Mouse (Mus musculus) MEL (cell line): ENCODE measurements around the gene Itga8. TPM values are rescaled to one million over a fixed set of nuclear protein-coding genes. Genes with fewer than 3 reads are reported as not detected.

Experiments
- DNase-seq: peaks from one replicate; pipeline ENCODE4 v3.0.0; 2011; ENCODE audit warnings: low read depth, low spot score
- H3K27ac ChIP-seq: 2 replicates; pipeline ENCODE4 v1.5.1; 2012; ENCODE audit warnings: low read depth, mild to moderate bottlenecking, control low read depth, low read length, moderate library complexity; ENCODE audit not compliant: control insufficient read depth
- H3K27me3 ChIP-seq, 2 experiments: fragments of 150-350 bp in 1 of 2; sonication (generic) in 1 of 2; 2 replicates each; pipeline ENCODE4 v1.6.1; 2012; ENCODE audit warnings: low read length in 2 of 2, mild to moderate bottlenecking in 2 of 2, improper control_type of control experiment in 1 of 2, moderate library complexity in 1 of 2; ENCODE audit not compliant: insufficient read depth in 2 of 2, control insufficient read depth in 1 of 2
- H3K36me3 ChIP-seq, 2 experiments: 2 replicates each; pipeline ENCODE4 v1.6.1; 2012 to 2014; ENCODE audit warnings: low read length in 2 of 2, improper control_type of control experiment in 1 of 2, inconsistent platforms in 1 of 2, mild to moderate bottlenecking in 1 of 2; ENCODE audit not compliant: insufficient read depth in 2 of 2, control insufficient read depth in 1 of 2
- H3K4me1 ChIP-seq, 2 experiments: fragments of 150-350 bp in 1 of 2; sonication (generic) in 1 of 2; 2 replicates each; pipeline ENCODE4 v1.6.1; 2012; ENCODE audit warnings: low read length in 2 of 2, improper control_type of control experiment in 1 of 2, mild to moderate bottlenecking in 1 of 2; ENCODE audit not compliant: insufficient read depth in 2 of 2, control insufficient read depth in 1 of 2
- H3K4me3 ChIP-seq, 2 experiments: fragments of 150-350 bp in 1 of 2; sonication (generic) in 1 of 2; 2 replicates each; pipeline ENCODE4 v1.5.1; 2012; ENCODE audit warnings: low read depth in 2 of 2, low read length in 2 of 2, mild to moderate bottlenecking in 2 of 2, moderate library complexity in 2 of 2, control low read depth in 1 of 2, improper control_type of control experiment in 1 of 2; ENCODE audit not compliant: control insufficient read depth in 1 of 2, insufficient read depth in 1 of 2
- H3K79me2 ChIP-seq: 2 replicates; pipeline ENCODE4 v1.6.1; 2012; ENCODE audit warnings: mild to moderate bottlenecking, low read length, moderate library complexity; ENCODE audit not compliant: control insufficient read depth, poor library complexity, insufficient read depth
- H3K9ac ChIP-seq: 2 replicates; pipeline ENCODE4 v1.6.1; 2012; ENCODE audit warnings: low read depth, mild to moderate bottlenecking, control low read depth, low read length, moderate library complexity; ENCODE audit not compliant: control insufficient read depth, poor library complexity, severe bottlenecking
- H3K9me3 ChIP-seq: fragments of 150-350 bp; sonication (generic); replicated peaks from 2 replicates; pipeline ENCODE4 v1.6.1; 2012; ENCODE audit warnings: mild to moderate bottlenecking, low read length, improper control_type of control experiment, moderate library complexity; ENCODE audit not compliant: insufficient read depth
- E2F4 ChIP-seq: IDR thresholded peaks from 2 replicates; pipeline ENCODE4 v1.6.1; 2011; ENCODE audit warnings: low read depth, low read length, improper control_type of control experiment, borderline replicate concordance
- EP300 ChIP-seq, 2 experiments: IDR thresholded peaks; 2 replicates each; pipeline ENCODE4 v1.6.1; 2011; ENCODE audit warnings: improper control_type of control experiment in 2 of 2, low read length in 2 of 2, low read depth in 1 of 2, mild to moderate bottlenecking in 1 of 2
- ETS1 ChIP-seq: IDR thresholded peaks from 2 replicates; pipeline ENCODE4 v1.6.1; 2012; ENCODE audit warnings: low read depth, mild to moderate bottlenecking, inconsistent platforms, low read length, improper control_type of control experiment, moderate library complexity
- GATA1 ChIP-seq: IDR thresholded peaks from 2 replicates; pipeline ENCODE4 v1.6.1; 2011; ENCODE audit warnings: low read depth, low read length, improper control_type of control experiment
- HCFC1 ChIP-seq: IDR thresholded peaks from 2 replicates; pipeline ENCODE4 v1.6.1; 2012; ENCODE audit warnings: low read depth, mild to moderate bottlenecking, inconsistent platforms, low read length, improper control_type of control experiment, moderate library complexity
- MAX ChIP-seq: IDR thresholded peaks from 2 replicates; pipeline ENCODE4 v1.6.1; 2011; ENCODE audit warnings: low read length, improper control_type of control experiment
- MAZ ChIP-seq: IDR thresholded peaks from 2 replicates; pipeline ENCODE4 v1.6.1; 2012; ENCODE audit warnings: low read depth, mild to moderate bottlenecking, inconsistent platforms, low read length, improper control_type of control experiment
- MEF2A ChIP-seq: IDR thresholded peaks from 2 replicates; pipeline ENCODE4 v1.6.1; 2014; ENCODE audit warnings: low read depth, mild to moderate bottlenecking, inconsistent platforms, low read length, improper control_type of control experiment; ENCODE audit not compliant: poor library complexity, insufficient replicate concordance, severe bottlenecking; ENCODE audit errors: extremely low read depth
- MXI1 ChIP-seq: IDR thresholded peaks from 2 replicates; pipeline ENCODE4 v1.6.1; 2011; ENCODE audit warnings: mild to moderate bottlenecking, low read depth, low read length, improper control_type of control experiment
- MYC ChIP-seq: IDR thresholded peaks from 2 replicates; pipeline ENCODE4 v1.6.1; 2011; ENCODE audit warnings: low read depth, mild to moderate bottlenecking, low read length, improper control_type of control experiment, moderate library complexity
- POLR2AphosphoS2 ChIP-seq: IDR thresholded peaks from 2 replicates; pipeline ENCODE4 v1.6.1; 2011; ENCODE audit warnings: low read length, improper control_type of control experiment
- POLR2AphosphoS5 ChIP-seq: IDR thresholded peaks from 2 replicates; pipeline ENCODE4 v1.6.1; 2012; ENCODE audit warnings: low read depth, borderline replicate concordance, mild to moderate bottlenecking, inconsistent platforms, low read length, moderate library complexity, mixed read lengths
- RCOR1 ChIP-seq: IDR thresholded peaks from 2 replicates; pipeline ENCODE4 v1.6.1; 2012; ENCODE audit warnings: low read depth, mild to moderate bottlenecking, inconsistent platforms, low read length, improper control_type of control experiment
- TAL1 ChIP-seq: IDR thresholded peaks from 2 replicates; pipeline ENCODE4 v1.6.1; 2012; ENCODE audit warnings: mild to moderate bottlenecking, inconsistent platforms, low read length, moderate library complexity, mixed read lengths
- TBP ChIP-seq: IDR thresholded peaks from 2 replicates; pipeline ENCODE4 v1.8.0; 2011; ENCODE audit warnings: low read depth, low read length, improper control_type of control experiment
- USF1 ChIP-seq: IDR thresholded peaks from 2 replicates; pipeline ENCODE4 v1.6.1; 2014; ENCODE audit warnings: low read depth, mild to moderate bottlenecking, inconsistent platforms, low read length, improper control_type of control experiment, moderate library complexity
- ZC3H11A ChIP-seq: IDR thresholded peaks from 2 replicates; pipeline ENCODE4 v1.6.1; 2012; ENCODE audit warnings: low read depth, mild to moderate bottlenecking, inconsistent platforms, low read length, improper control_type of control experiment
- ZNF384 ChIP-seq: IDR thresholded peaks from 2 replicates; pipeline ENCODE4 v1.6.1; 2012; ENCODE audit warnings: low read depth, mild to moderate bottlenecking, inconsistent platforms, low read length, improper control_type of control experiment
- polyA plus RNA-seq, 2 experiments: library from polyadenylated mRNA; stranded (reverse) in 1 of 2; unstranded in 1 of 2; fragments of >175 nt in 1 of 2; fragments of >200 nt in 1 of 2; gene quantifications; 2 replicates each; pipeline versions ENCODE4 v1.2.1 to v1.2.4; 2012; ENCODE audit warnings: low replicate concordance in 2 of 2, low read depth in 1 of 2; ENCODE audit not compliant: insufficient read length in 2 of 2, insufficient read depth in 1 of 2, missing spikeins in 1 of 2
- total RNA-seq: library from RNA; depleted of rRNA; stranded (reverse); fragments of 300-350 nt; gene quantifications from 2 replicates; pipeline ENCODE4 v1.2.3, GENCODE M21; 2012

Gene Itga8
- total and polyA plus RNA-seq, 3 experiments = not detected

DNA sequence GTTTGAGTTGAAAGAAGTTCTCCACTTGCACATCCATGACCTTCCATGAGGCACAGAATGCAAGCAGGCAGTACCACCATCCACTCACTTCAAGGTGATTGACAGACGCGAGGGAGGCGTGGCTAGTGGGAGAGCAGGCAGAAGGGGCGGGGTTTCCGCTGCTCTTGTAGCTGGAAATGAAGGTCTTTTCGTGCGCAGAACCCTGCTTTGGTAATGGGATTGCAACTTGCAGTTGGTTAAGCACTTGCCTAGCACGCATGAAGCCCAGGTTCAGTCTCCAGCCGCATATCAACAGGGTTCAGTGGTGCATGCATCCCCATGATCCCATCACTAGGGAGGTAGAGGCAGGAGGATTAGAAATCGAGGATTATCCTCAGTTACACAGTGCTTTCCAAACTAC is 25.5 kb upstream of the Itga8 start:
- no peak for DNase-seq
- no peaks in the 10 kb centered on the region for H3K36me3 ChIP-seq
- no peaks in the 10 kb centered on the region for H3K27me3 ChIP-seq
- no peak overlapping the region for H3K4me3 ChIP-seq
- no peaks in the 10 kb centered on the region for H3K79me2 ChIP-seq
- H3K27ac ChIP-seq = no peak overlapping the region
- no peak for TF ChIP-seq MYC
- no peak for TF ChIP-seq MXI1
- TF ChIP-seq HCFC1 = no peak
- no peak for TF ChIP-seq ZC3H11A
- TF ChIP-seq USF1 = no peak
- TF ChIP-seq MAX = no peak
- no peak for TF ChIP-seq POLR2AphosphoS5
- no peak for TF ChIP-seq RCOR1
- TF ChIP-seq POLR2AphosphoS2 = no peak
- TF ChIP-seq MAZ = no peak
- no peaks in the 10 kb centered on the region for H3K4me1 ChIP-seq
- no peak overlapping the region for H3K9ac ChIP-seq
- no peaks in the 10 kb centered on the region for H3K9me3 ChIP-seq

- Histone ChIP-seq H3K9ac (no peak overlapping the region), H3K27ac (no peak overlapping the region), H3K4me3 (no peak overlapping the region), H3K4me1 (no peaks in the 10 kb centered on the region), H3K36me3 (no peaks in the 10 kb centered on the region), H3K79me2 (no peaks in the 10 kb centered on the region), H3K9me3 (no peaks in the 10 kb centered on the region), H3K27me3 (no peaks in the 10 kb centered on the region)
- TF ChIP-seq MEF2A = no peak
- no peak for TF ChIP-seq GATA1
- TF ChIP-seq TBP = no peak
- no peak for TF ChIP-seq EP300 (IDR thresholded peaks at IDR 0.05; ENCODE audit: low read depth in 1 of 2, low read length in 2 of 2)
- TF ChIP-seq TAL1 = no peak
- TF ChIP-seq USF1 = no peak
- no peak for TF ChIP-seq E2F4
- TF ChIP-seq ETS1 = no peak
- no peak for TF ChIP-seq ZNF384
- TF ChIP-seq MAZ = no peak
- no peak for DNase-seq
These were observed 24.1 kb upstream of the Itga8 start for GRCm38 (mm10) chr2:12325868-12326267.
